Mouse (Mus musculus) lung, embryonic 16.5 days (tissue): ENCODE data around the gene Cpz. TPM values are rescaled to one million over a fixed set of nuclear protein-coding genes. Genes with fewer than 3 reads are reported as not detected.

Experiments used
- ATAC-seq: fragments of 200-750 bp; cut with Nextera tagmentation; 2 replicates; pipeline ENCODE4 v1.8.0; 2017; ENCODE audit warnings: low read depth, mild to moderate bottlenecking, moderate library complexity
- H3K27ac ChIP-seq: fragments of 300-500 bp; sonication (generic); 2 replicates; pipeline ENCODE4 v1.5.1; 2014; ENCODE audit warnings: mild to moderate bottlenecking, control low read depth, low read length
- H3K27me3 ChIP-seq: fragments of 300-500 bp; sonication (generic); 2 replicates; pipeline ENCODE4 v1.6.1; 2014; ENCODE audit warnings: low read depth, low read length, mixed read lengths; ENCODE audit not compliant: control insufficient read depth, insufficient read depth
- H3K36me3 ChIP-seq: fragments of 300-500 bp; sonication (generic); 2 replicates; pipeline ENCODE4 v1.6.1; 2014; ENCODE audit warnings: low read length; ENCODE audit not compliant: control insufficient read depth, insufficient read depth
- H3K4me1 ChIP-seq: fragments of 300-500 bp; sonication (generic); replicated peaks from 2 replicates; pipeline ENCODE4 v1.6.1; 2014; ENCODE audit warnings: low read length, mixed read lengths; ENCODE audit not compliant: control insufficient read depth, insufficient read depth
- H3K4me2 ChIP-seq: fragments of 300-500 bp; sonication (generic); 2 replicates; pipeline ENCODE4 v1.6.1; 2014; ENCODE audit warnings: low read depth, low read length, control low read depth
- H3K4me3 ChIP-seq: fragments of 300-500 bp; sonication (generic); 2 replicates; pipeline ENCODE4 v1.5.1; 2014; ENCODE audit warnings: mild to moderate bottlenecking, low read length, control low read depth
- H3K9ac ChIP-seq: fragments of 300-500 bp; sonication (generic); 2 replicates; pipeline ENCODE4 v1.6.1; 2014; ENCODE audit warnings: low read length, control low read depth
- H3K9me3 ChIP-seq: fragments of 300-500 bp; sonication (generic); 2 replicates; pipeline ENCODE4 v1.6.1; 2016; ENCODE audit warnings: low read length; ENCODE audit not compliant: control insufficient read depth
- WGBS: fragments of 180-500 bp; shearing (Covaris S2); extraction: QIAGEN DNeasy Blood & Tissue Kit; methylation state at CpG from one replicate; pipeline ENCODE4 v1.1.7; 2014; 5-methylcytosine and 5-hydroxymethylcytosine counted together
- polyA plus RNA-seq: library from polyadenylated mRNA; unstranded; fragments of >200 nt; fragmentation: Nextera tagmentation; extraction: Ambion mirVana; gene quantifications from 2 replicates; pipeline ENCODE4 v1.2.1, GENCODE M21; 2015

Cpz gene
- 8.1 and 9.0 TPM in 2 replicates for polyA plus RNA-seq

GRCm38 (mm10) chr5:35525469-35526123 is at the start of gene Cpz:
Gene Cpz, minus strand, starts transcription at chr5:35525698.
- WGBS = 1% methylated on average over 28 of the region's 29 CpGs
- peaks cover 10% of the 10 kb centered on the region; the same call in 1 of the 2 replicates for H3K27me3 ChIP-seq
- peaks cover 8% of the 10 kb centered on the region for H3K4me1 ChIP-seq
- H3K9me3 ChIP-seq = no peaks in the 10 kb centered on the region
- H3K36me3 ChIP-seq = no peaks in the 10 kb centered on the region
- H3K27ac ChIP-seq = no peak within 1 kb of the TSS
- peak within 1 kb of the TSS; percentile 46 for H3K4me2 ChIP-seq
- H3K9ac ChIP-seq = peak within 1 kb of the TSS; percentile 22
- peak within 1 kb of the TSS; percentile 25 for H3K4me3 ChIP-seq
- peak; percentile 80 for ATAC-seq

- H3K4me2 ChIP-seq = peak within 1 kb of the TSS; percentile 74
- peak within 1 kb of the TSS; percentile 76 for H3K4me3 ChIP-seq
- H3K4me1 ChIP-seq = peaks cover 4% of the 10 kb centered on the region
- no peaks in the 10 kb centered on the region for H3K9me3 ChIP-seq
- H3K36me3 ChIP-seq = peaks cover 11% of the 10 kb centered on the region
- 3% methylated on average over 56 of the region's 56 CpGs for WGBS
- H3K27ac ChIP-seq = peak within 1 kb of the TSS; percentile 79
- H3K27me3 ChIP-seq = no peaks in the 10 kb centered on the region
- H3K9ac ChIP-seq = peak within 1 kb of the TSS; percentile 82
- peak; percentile 99 for ATAC-seq
These were observed 49.4 kb upstream of the Cpz start, which contains the start of gene Trmt44 for GRCm38 (mm10) chr5:35574653-35575599. Gene Trmt44, minus strand, starts transcription at chr5:35575070.

- Histone ChIP-seq H3K9me3 (no peaks in the 10 kb centered on the region), H3K27ac (no peak overlapping the region), H3K36me3 (peaks cover 17% of the 10 kb centered on the region), H3K4me1 (peaks cover 4% of the 10 kb centered on the region), H3K9ac (no peak overlapping the region), H3K27me3 (no peaks in the 10 kb centered on the region), H3K4me3 (no peak overlapping the region), H3K4me2 (no peak overlapping the region)
- ATAC-seq = no peak
- 78% methylated on average over 6 of the region's 6 CpGs for WGBS
These were observed 46.0 kb upstream of the Cpz start for GRCm38 (mm10) chr5:35571546-35571945.

GRCm38 (mm10) chr5:35566632-35567031 is 41.1 kb upstream of the Cpz start:
- H3K9ac ChIP-seq = no peak overlapping the region
- no peak overlapping the region for H3K4me3 ChIP-seq
- H3K36me3 ChIP-seq = peaks cover 47% of the 10 kb centered on the region
- no peaks in the 10 kb centered on the region for H3K4me1 ChIP-seq
- H3K4me2 ChIP-seq = no peak overlapping the region
- H3K27me3 ChIP-seq = no peaks in the 10 kb centered on the region
- H3K27ac ChIP-seq = no peak overlapping the region
- WGBS = 81% methylated on average over 4 of the region's 4 CpGs
- H3K9me3 ChIP-seq = no peaks in the 10 kb centered on the region
- ATAC-seq = no peak

- Histone ChIP-seq H3K27me3 (no peaks in the 10 kb centered on the region), H3K4me2 (no peak overlapping the region), H3K27ac (no peak overlapping the region), H3K36me3 (peaks cover 42% of the 10 kb centered on the region), H3K4me1 (no peaks in the 10 kb centered on the region), H3K9ac (no peak overlapping the region), H3K4me3 (no peak overlapping the region), H3K9me3 (no peaks in the 10 kb centered on the region)
- WGBS = 86% methylated on average over 9 of the region's 9 CpGs
- ATAC-seq = no peak
These were observed 39.7 kb upstream of the Cpz start for GRCm38 (mm10) chr5:35565217-35565616.

GRCm38 (mm10) chr5:35563449-35563848 is 38.0 kb upstream of the Cpz start:
- H3K27me3 ChIP-seq = no peaks in the 10 kb centered on the region
- no peaks in the 10 kb centered on the region for H3K9me3 ChIP-seq
- no peak overlapping the region for H3K4me3 ChIP-seq
- no peak overlapping the region for H3K9ac ChIP-seq
- H3K4me2 ChIP-seq = no peak overlapping the region
- H3K4me1 ChIP-seq = no peaks in the 10 kb centered on the region
- H3K27ac ChIP-seq = no peak overlapping the region
- WGBS = 0% methylated on average over 1 of the region's 1 CpGs
- H3K36me3 ChIP-seq = peaks cover 37% of the 10 kb centered on the region
- peak; percentile 54 for ATAC-seq

- no peaks in the 10 kb centered on the region for H3K9me3 ChIP-seq
- no peak overlapping the region for H3K4me3 ChIP-seq
- no peaks in the 10 kb centered on the region for H3K27me3 ChIP-seq
- no peak overlapping the region for H3K27ac ChIP-seq
- no peak for ATAC-seq
- no peak overlapping the region for H3K9ac ChIP-seq
- H3K36me3 ChIP-seq = peaks cover 39% of the 10 kb centered on the region
- 91% methylated on average over 2 of the region's 2 CpGs for WGBS
- no peak overlapping the region for H3K4me2 ChIP-seq
- H3K4me1 ChIP-seq = no peaks in the 10 kb centered on the region
These were observed 37.1 kb upstream of the Cpz start for GRCm38 (mm10) chr5:35562616-35563015.

GRCm38 (mm10) chr5:35559447-35559846 is 33.9 kb upstream of the Cpz start:
- Histone ChIP-seq H3K27me3 (no peaks in the 10 kb centered on the region), H3K4me1 (no peaks in the 10 kb centered on the region), H3K4me3 (no peak overlapping the region), H3K9ac (no peak overlapping the region), H3K27ac (no peak overlapping the region), H3K9me3 (no peaks in the 10 kb centered on the region), H3K4me2 (no peak overlapping the region), H3K36me3 (peaks cover 30% of the 10 kb centered on the region)
- no peak; the same call in 1 of the 2 replicates for ATAC-seq
- 73% methylated on average over 8 of the region's 8 CpGs for WGBS

GRCm38 (mm10) chr5:35557946-35558621 is 32.6 kb upstream of the Cpz start:
- no peak for ATAC-seq
- WGBS = 69% methylated on average over 13 of the region's 13 CpGs
- no peak overlapping the region for H3K27ac ChIP-seq

More at GRCm38 (mm10) chr5:35557946-35558621, 32.6 kb upstream of the Cpz start:
- H3K9me3 ChIP-seq = no peaks in the 10 kb centered on the region
- no peaks in the 10 kb centered on the region for H3K4me1 ChIP-seq
- no peak overlapping the region for H3K4me3 ChIP-seq
- no peak overlapping the region for H3K9ac ChIP-seq
- no peak overlapping the region for H3K4me2 ChIP-seq
- peaks cover 21% of the 10 kb centered on the region for H3K36me3 ChIP-seq
- H3K27me3 ChIP-seq = no peaks in the 10 kb centered on the region
